Mouse (Mus musculus): ENCODE results near the gene Catsper2. TPM values are rescaled to one million over a fixed set of nuclear protein-coding genes. Genes with fewer than 3 reads are reported as not detected.

The Catsper2 gene
- polyA plus RNA-seq, 1 experiment: 151 TPM

DNA sequence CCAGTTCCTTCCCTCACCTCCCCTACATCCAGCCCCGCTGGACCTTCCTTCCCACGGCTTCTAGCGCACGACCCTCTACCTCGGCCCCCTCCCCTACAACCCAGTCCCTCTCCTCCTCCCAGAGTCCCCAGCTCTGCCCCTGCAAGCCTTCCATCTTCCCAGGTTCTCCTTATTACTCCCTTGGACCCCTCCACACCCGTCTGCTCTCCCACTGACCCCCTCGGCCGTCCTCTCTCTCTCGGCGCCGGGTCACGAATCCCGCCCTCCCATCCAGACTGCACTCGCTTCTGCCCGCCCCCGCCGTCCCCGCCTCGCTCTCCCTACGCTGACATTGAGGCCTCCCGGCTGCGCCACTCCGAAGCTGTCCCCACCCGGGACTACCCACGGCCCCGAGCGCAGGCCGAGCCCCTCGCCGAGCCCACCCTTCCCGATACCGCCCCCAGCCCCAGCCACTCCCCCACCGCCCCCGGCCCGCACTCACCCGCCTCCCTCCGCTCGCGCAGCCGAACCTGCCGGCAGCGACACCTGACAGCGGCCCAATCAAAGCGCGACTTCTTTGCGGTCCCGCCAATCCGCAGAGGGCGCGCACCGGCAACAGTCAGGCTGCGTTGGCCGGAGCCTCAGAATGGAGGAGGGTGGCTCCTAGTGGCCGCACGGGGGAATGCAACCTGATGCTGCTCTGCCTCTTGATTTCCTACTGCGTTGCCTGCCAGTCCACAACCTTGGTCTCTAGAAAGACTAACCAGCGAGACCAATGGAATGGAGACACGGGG is 58.6 kb downstream of the Catsper2 start, which contains the start of gene Ppip5k1:
TSS of gene Ppip5k1 (minus strand) at position 577 of the 773 bp plus-strand sequence.
- Histone ChIP-seq H3K27ac (ENCODE audit: control insufficient read depth, insufficient read depth, low read depth, low read length) (peak within 1 kb of the TSS; percentile 68), H3K4me1 (ENCODE audit: control insufficient read depth, insufficient read depth, low read length) (peaks cover 15% of the 10 kb centered on the region), H3K4me3 (ENCODE audit: control insufficient read depth, low read depth, low read length) (peak within 1 kb of the TSS; percentile 92), H3K27me3 (ENCODE audit: control insufficient read depth, insufficient read depth, low read length) (0 out of 2 replicates have a peak, but pooled peaks cover 2% of the 10 kb centered on the region), H3K36me3 (ENCODE audit: control insufficient read depth, insufficient read depth, low read length) (no peaks in the 10 kb centered on the region)
- TF ChIP-seq POLR2A (IDR thresholded peaks at IDR 0.05; ENCODE audit: control insufficient read depth, low read depth, low read length): 0 out of 2 replicates have a peak, but pooled peaks have one; percentile 8
- TF ChIP-seq CTCF (IDR thresholded peaks at IDR 0.05; ENCODE audit: control insufficient read depth, insufficient read depth, insufficient replicate concordance, low read depth, low read length): peak; percentile 99

DNA sequence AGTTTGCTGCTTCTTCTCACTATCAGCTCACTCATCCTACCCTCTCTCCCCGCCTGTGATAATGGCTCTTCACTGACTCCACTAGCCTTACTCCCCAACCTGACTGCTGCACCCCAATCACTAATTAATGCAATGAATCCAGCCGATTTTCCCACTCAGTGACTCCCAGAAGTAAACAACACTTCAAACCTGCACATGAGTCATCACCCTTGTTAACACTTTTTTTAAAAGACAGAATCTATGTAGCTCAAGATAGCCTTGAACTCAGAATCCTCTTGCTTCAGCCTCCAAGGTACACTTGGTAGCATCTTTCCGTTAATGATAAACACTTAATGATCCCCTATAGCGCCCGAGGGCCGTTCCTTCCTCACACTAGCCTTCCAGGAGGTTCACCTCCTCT is 59.2 kb downstream of the Catsper2 start:
- H3K4me1 ChIP-seq (ENCODE audit: control insufficient read depth, insufficient read depth, low read length): peaks cover 14% of the 10 kb centered on the region
- no peak for TF ChIP-seq POLR2A (IDR thresholded peaks at IDR 0.05; ENCODE audit: control insufficient read depth, low read depth, low read length)
- TF ChIP-seq CTCF (IDR thresholded peaks at IDR 0.05; ENCODE audit: control insufficient read depth, insufficient read depth, insufficient replicate concordance, low read depth, low read length): no peak
- 0 out of 2 replicates have a peak, but pooled peaks cover 2% of the 10 kb centered on the region for H3K27me3 ChIP-seq (ENCODE audit: control insufficient read depth, insufficient read depth, low read length)
- peak overlapping the region; percentile 68 for H3K27ac ChIP-seq (ENCODE audit: control insufficient read depth, insufficient read depth, low read depth, low read length)
- H3K4me3 ChIP-seq (ENCODE audit: control insufficient read depth, low read depth, low read length): peak overlapping the region; percentile 92
- no peaks in the 10 kb centered on the region for H3K36me3 ChIP-seq (ENCODE audit: control insufficient read depth, insufficient read depth, low read length)

DNA sequence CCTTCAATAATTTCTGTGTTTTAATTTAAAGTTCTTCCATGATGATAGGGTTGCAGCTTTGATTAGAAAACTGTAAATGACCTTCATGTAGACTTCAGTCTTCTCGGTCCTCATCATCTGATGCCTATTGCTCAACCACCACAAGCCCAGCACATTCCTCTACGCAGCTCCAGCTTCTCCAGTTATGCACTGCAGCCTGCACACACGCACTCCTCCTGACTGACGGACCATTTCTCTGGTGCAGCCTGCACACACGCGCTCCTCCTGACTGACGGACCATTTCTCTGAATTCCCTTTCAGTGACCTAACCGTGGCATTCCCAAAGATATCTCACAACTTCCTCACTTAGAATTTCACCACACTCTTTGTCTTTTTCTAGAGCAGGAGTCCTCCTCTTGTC is 60.4 kb downstream of the Catsper2 start:
- TF ChIP-seq POLR2A (IDR thresholded peaks at IDR 0.05; ENCODE audit: control insufficient read depth, low read depth, low read length) (no peak), CTCF (IDR thresholded peaks at IDR 0.05; ENCODE audit: control insufficient read depth, insufficient read depth, insufficient replicate concordance, low read depth, low read length) (peak; percentile 11; the same call in 1 of the 2 replicates)
- no peak overlapping the region for H3K27ac ChIP-seq (ENCODE audit: control insufficient read depth, insufficient read depth, low read depth, low read length)
- no peak overlapping the region for H3K4me3 ChIP-seq (ENCODE audit: control insufficient read depth, low read depth, low read length)
- H3K4me1 ChIP-seq (ENCODE audit: control insufficient read depth, insufficient read depth, low read length): peaks cover 5% of the 10 kb centered on the region
- H3K27me3 ChIP-seq (ENCODE audit: control insufficient read depth, insufficient read depth, low read length): no peaks in the 10 kb centered on the region
- peaks cover 5% of the 10 kb centered on the region for H3K36me3 ChIP-seq (ENCODE audit: control insufficient read depth, insufficient read depth, low read length)

Other genes starting within 250 kb of the Catsper2 start
- gene Tubgcp4, start 243.1 kb downstream of the Catsper2 start, polyA plus RNA-seq (2012; rRNA removed): 36.3 and 37.0 TPM in 2 replicates
- 2.4 and 2.8 TPM in 2 replicates for gene Zscan29, start 242.7 kb downstream of the Catsper2 start, polyA plus RNA-seq (2012; rRNA removed)
- 57.6 and 58.2 TPM in 2 replicates for gene Trp53bp1, start 142.4 kb downstream of the Catsper2 start, polyA plus RNA-seq (2012; rRNA removed)
- gene Map1a, start 124.2 kb downstream of the Catsper2 start, polyA plus RNA-seq (2012; rRNA removed): 1.2 and 1.6 TPM in 2 replicates
- 29.7 and 33.1 TPM in 2 replicates for gene Ppip5k1, start 58.4 kb downstream of the Catsper2 start, polyA plus RNA-seq (2012; rRNA removed)
- 0.31 and 1.1 TPM in 2 replicates for gene Ckmt1, start 56.1 kb downstream of the Catsper2 start, polyA plus RNA-seq (2012; rRNA removed)
- gene Strc, start 26.6 kb downstream of the Catsper2 start, polyA plus RNA-seq (2012; rRNA removed): 0.11 and 0.12 TPM in 2 replicates
- gene Pdia3, start within 50 bp of the Catsper2 start, polyA plus RNA-seq (2012; rRNA removed): 223 and 230 TPM in 2 replicates
- gene Ell3, start 30.5 kb upstream of the Catsper2 start, polyA plus RNA-seq (2012; rRNA removed): 4.9 and 5.8 TPM in 2 replicates
- 192 and 208 TPM in 2 replicates for gene Serf2, start 35.4 kb upstream of the Catsper2 start, polyA plus RNA-seq (2012; rRNA removed)
- 6.6 and 12.2 TPM in 2 replicates for gene Hypk, start 39.5 kb upstream of the Catsper2 start, polyA plus RNA-seq (2012; rRNA removed)
- gene Serinc4, start 43.0 kb upstream of the Catsper2 start, polyA plus RNA-seq (2012; rRNA removed): 3.1 and 4.4 TPM in 2 replicates
- gene Mfap1b, start 60.3 kb upstream of the Catsper2 start, polyA plus RNA-seq (2012; rRNA removed): 4.0 and 4.5 TPM in 2 replicates
- 3.3 and 4.1 TPM in 2 replicates for gene Mfap1a, start 92.9 kb upstream of the Catsper2 start, polyA plus RNA-seq (2012; rRNA removed)
- 1.7 TPM in 2 replicates for gene Wdr76, start 92.9 kb upstream of the Catsper2 start, polyA plus RNA-seq (2012; rRNA removed)

All from testis, adult 2 months (tissue).